Mouse (Mus musculus): ENCODE data around the gene Mtr.

Gene Mtr

DNA sequence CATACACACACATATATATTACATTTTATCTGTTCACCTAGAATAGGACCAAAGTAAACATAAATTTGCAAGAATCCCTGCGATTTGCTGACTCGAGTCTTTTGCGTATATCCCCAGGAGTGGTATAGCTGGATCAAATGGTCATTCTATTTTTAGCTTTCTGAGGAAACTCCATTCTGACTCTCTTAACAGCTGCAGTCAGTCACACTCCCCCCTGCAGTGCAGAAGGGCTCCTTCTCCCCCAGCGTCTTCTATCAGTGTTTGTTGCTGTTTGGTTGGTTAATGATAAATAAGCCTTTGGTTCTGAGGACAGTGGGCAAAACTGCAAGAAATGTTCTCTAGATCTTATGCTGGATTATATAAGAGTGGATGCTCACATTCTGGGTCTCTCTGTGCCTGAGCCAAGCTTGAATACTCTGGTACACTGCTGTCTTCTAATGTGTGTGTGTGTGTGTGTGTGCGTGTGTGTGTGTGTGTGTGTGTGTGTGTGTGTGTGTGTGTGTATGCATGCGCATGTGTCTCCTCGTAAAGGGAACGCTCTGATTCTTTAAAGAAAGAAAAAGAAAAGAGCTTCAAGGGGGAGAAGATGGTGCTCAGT lies 92.4 kb downstream of the Mtr start:
- no peaks in the 10 kb centered on the region for H3K36me3 ChIP-seq (ENCODE audit: insufficient read depth, low read length)
- H3K4me1 ChIP-seq (replicated peaks; ENCODE audit: low read depth, low read length), result peaks cover 34% of the 10 kb centered on the region
- peaks cover 3% of the 10 kb centered on the region; the same call in 1 of the 2 replicates for H3K9me3 ChIP-seq (ENCODE audit: low read length)
- no peak overlapping the region for H3K4me3 ChIP-seq (replicated peaks; ENCODE audit: low read length)
- 0 out of 2 replicates have a peak, but pooled peaks cover 2% of the 10 kb centered on the region for H3K27me3 ChIP-seq (ENCODE audit: insufficient read depth, low read length)
- TF ChIP-seq CTCF (conservative IDR thresholded peaks at IDR 0.05; ENCODE audit: low read length) (no peak), POU5F1 (IDR thresholded peaks at IDR 0.05; ENCODE audit: borderline replicate concordance, low read length) (no peak), NANOG (IDR thresholded peaks at IDR 0.05; ENCODE audit: borderline replicate concordance, low read length) (no peak)

DNA sequence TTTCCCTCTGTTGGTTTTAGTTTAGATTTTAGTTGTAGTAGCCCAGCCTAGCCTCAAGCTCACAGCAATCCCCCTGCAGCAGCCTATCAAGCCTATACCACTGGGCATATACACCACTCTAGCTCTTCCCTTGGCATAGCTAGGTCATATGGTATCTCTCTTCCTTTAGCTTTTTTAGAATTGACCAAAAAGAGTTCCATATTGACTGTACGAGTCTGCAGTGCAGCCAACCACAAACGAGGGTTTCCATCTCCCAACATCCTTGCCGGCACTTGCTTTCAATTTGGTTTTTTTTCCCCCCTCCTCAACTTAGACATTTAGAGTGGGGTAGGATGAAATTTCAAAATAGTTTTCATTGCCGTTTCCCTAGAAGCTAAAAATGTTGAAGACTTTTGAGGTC lies 95.5 kb downstream of the Mtr start:
- Histone ChIP-seq H3K36me3 (ENCODE audit: insufficient read depth, low read length) (no peaks in the 10 kb centered on the region), H3K27me3 (ENCODE audit: insufficient read depth, low read length) (0 out of 2 replicates have a peak, but pooled peaks cover 3% of the 10 kb centered on the region), H3K4me3 (replicated peaks; ENCODE audit: low read length) (no peak overlapping the region), H3K9me3 (ENCODE audit: low read length) (peaks cover 3% of the 10 kb centered on the region; the same call in 1 of the 2 replicates), H3K4me1 (replicated peaks; ENCODE audit: low read depth, low read length) (peaks cover 34% of the 10 kb centered on the region)
- no peak for TF ChIP-seq NANOG (IDR thresholded peaks at IDR 0.05; ENCODE audit: borderline replicate concordance, low read length)
- no peak for TF ChIP-seq CTCF (conservative IDR thresholded peaks at IDR 0.05; ENCODE audit: low read length)
- TF ChIP-seq POU5F1 (IDR thresholded peaks at IDR 0.05; ENCODE audit: borderline replicate concordance, low read length), result no peak

DNA sequence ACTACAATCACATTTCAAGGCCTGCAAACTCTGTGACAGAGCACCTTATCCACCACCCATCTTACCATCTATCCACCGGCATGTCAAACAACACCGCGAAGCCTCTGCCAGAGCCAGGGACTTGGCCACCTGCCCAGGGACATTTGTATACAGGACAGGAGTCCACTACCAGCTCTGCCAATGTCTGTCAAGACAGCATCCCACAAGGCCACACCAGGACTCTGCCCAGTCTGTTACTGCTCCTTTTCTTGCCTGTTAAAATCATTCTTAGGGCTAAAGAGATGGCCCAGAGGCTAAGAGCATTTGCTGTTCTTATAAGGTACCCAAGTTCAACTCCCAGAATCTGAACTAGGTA lies 97.8 kb downstream of the Mtr start:
- peaks cover 3% of the 10 kb centered on the region; the same call in 1 of the 2 replicates for H3K9me3 ChIP-seq (ENCODE audit: low read length)
- H3K36me3 ChIP-seq (ENCODE audit: insufficient read depth, low read length), result no peaks in the 10 kb centered on the region
- peaks cover 26% of the 10 kb centered on the region for H3K4me1 ChIP-seq (replicated peaks; ENCODE audit: low read depth, low read length)
- no peak overlapping the region for H3K4me3 ChIP-seq (replicated peaks; ENCODE audit: low read length)
- TF ChIP-seq NANOG (IDR thresholded peaks at IDR 0.05; ENCODE audit: borderline replicate concordance, low read length), result no peak
- TF ChIP-seq CTCF (conservative IDR thresholded peaks at IDR 0.05; ENCODE audit: low read length), result no peak
- TF ChIP-seq POU5F1 (IDR thresholded peaks at IDR 0.05; ENCODE audit: borderline replicate concordance, low read length), result no peak
- 0 out of 2 replicates have a peak, but pooled peaks cover 3% of the 10 kb centered on the region for H3K27me3 ChIP-seq (ENCODE audit: insufficient read depth, low read length)

DNA sequence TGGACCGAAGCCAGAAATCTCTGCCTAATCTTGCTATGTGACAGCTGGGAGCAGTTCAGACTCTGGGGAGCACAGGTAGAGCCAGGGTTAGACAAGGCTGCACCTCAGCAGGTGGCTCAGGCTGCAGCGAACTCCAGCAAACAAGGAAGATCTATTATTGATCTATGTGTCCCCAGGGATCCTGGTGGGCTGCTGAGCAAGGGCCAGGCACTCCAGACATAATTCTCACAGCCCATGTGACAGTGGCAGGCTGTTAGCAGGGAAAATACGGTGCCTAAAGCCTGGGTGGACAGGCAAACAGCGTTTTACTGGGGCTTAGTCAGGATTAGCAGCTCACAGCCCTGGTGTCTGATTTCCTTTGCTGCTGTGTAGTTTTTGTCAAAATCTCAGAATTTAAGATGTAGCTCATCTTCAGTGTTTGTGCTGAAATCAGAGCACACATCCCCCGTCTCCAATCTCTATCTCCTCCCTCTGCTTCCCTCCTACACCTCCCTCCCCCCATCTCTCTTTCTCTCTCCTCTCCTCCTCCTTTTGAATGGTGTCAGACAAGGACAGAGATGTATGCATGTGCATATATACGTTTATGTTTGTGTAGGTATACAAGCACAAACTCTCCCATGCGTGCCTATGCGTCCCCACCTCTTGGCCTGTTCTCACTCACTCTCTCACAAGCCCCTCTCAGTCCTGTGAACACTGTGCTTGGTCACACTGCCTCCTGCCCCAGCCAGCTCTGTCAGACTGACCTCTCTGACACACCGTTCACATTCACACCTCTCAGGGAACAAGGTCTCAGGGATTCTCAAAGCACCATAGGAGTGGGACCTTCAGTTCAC lies 98.4 kb downstream of the Mtr start:
- Histone ChIP-seq H3K4me3 (replicated peaks; ENCODE audit: low read length) (no peak overlapping the region), H3K9me3 (ENCODE audit: low read length) (peaks cover 3% of the 10 kb centered on the region; the same call in 1 of the 2 replicates), H3K27me3 (ENCODE audit: insufficient read depth, low read length) (0 out of 2 replicates have a peak, but pooled peaks cover 3% of the 10 kb centered on the region), H3K36me3 (ENCODE audit: insufficient read depth, low read length) (no peaks in the 10 kb centered on the region), H3K4me1 (replicated peaks; ENCODE audit: low read depth, low read length) (peaks cover 21% of the 10 kb centered on the region)
- TF ChIP-seq CTCF (conservative IDR thresholded peaks at IDR 0.05; ENCODE audit: low read length) (no peak), NANOG (IDR thresholded peaks at IDR 0.05; ENCODE audit: borderline replicate concordance, low read length) (no peak), POU5F1 (IDR thresholded peaks at IDR 0.05; ENCODE audit: borderline replicate concordance, low read length) (no peak)

DNA sequence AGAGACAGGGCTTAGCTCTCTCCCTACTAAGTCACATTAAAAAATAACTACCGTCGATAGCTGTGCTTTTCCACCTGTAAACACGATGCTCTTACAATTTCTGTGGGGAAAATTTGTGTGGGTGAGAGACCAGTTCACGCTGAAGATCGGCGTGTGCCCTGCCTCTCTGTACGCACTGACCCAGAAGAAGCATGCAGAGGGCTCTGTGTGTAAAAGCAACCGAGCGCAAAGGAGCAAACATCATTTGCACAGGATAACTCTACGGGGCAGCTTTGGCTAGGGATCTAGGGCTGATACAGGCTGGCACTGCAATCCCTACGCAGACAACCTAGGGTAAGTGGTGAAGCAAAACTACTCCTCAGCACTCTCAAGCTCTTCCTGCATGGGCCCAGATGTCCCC lies 104.0 kb downstream of the Mtr start:
- Histone ChIP-seq H3K9me3 (ENCODE audit: low read length) (peaks cover 42% of the 10 kb centered on the region), H3K27me3 (ENCODE audit: insufficient read depth, low read length) (no peaks in the 10 kb centered on the region), H3K4me3 (replicated peaks; ENCODE audit: low read length) (no peak overlapping the region), H3K36me3 (ENCODE audit: insufficient read depth, low read length) (0 out of 2 replicates have a peak, but pooled peaks cover 4% of the 10 kb centered on the region), H3K4me1 (replicated peaks; ENCODE audit: low read depth, low read length) (peaks cover 13% of the 10 kb centered on the region)
- TF ChIP-seq NANOG (IDR thresholded peaks at IDR 0.05; ENCODE audit: borderline replicate concordance, low read length), result no peak
- no peak for TF ChIP-seq CTCF (conservative IDR thresholded peaks at IDR 0.05; ENCODE audit: low read length)
- no peak for TF ChIP-seq POU5F1 (IDR thresholded peaks at IDR 0.05; ENCODE audit: borderline replicate concordance, low read length)

DNA sequence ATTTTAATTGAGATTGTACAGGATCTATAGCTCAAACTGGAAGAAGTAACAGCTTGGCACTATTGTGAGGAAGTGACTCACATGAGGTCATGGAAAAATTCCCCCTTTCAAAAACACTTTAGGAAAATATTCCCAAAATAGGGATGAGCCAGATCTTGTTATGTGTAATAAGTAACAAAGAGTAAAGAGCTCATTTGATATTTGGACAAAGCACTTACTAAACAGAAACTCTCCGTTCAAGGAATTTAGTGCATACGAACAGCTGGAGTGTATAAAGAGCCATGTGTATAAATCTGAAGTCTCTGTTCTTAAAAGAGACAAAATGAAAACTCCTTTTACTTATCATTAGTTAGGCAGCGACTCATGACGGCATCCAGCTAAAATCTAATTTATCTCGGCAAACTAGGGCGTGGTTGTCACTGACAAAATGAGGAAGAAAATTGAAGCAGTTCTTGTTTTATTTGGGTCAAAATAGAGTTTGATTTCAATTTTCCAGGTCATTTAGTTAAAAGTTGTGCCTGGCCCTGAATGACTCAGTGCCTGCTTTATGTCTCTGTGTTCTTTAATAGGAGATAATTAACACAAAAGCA lies 110.9 kb downstream of the Mtr start:
- peaks cover 31% of the 10 kb centered on the region for H3K9me3 ChIP-seq (ENCODE audit: low read length)
- peaks cover 10% of the 10 kb centered on the region; the same call in 1 of the 2 replicates for H3K4me1 ChIP-seq (replicated peaks; ENCODE audit: low read depth, low read length)
- no peak for TF ChIP-seq NANOG (IDR thresholded peaks at IDR 0.05; ENCODE audit: borderline replicate concordance, low read length)
- no peak for TF ChIP-seq CTCF (conservative IDR thresholded peaks at IDR 0.05; ENCODE audit: low read length)
- no peak for TF ChIP-seq POU5F1 (IDR thresholded peaks at IDR 0.05; ENCODE audit: borderline replicate concordance, low read length)
- no peak overlapping the region for H3K4me3 ChIP-seq (replicated peaks; ENCODE audit: low read length)
- H3K36me3 ChIP-seq (ENCODE audit: insufficient read depth, low read length), result 0 out of 2 replicates have a peak, but pooled peaks cover 4% of the 10 kb centered on the region
- H3K27me3 ChIP-seq (ENCODE audit: insufficient read depth, low read length), result no peaks in the 10 kb centered on the region

DNA sequence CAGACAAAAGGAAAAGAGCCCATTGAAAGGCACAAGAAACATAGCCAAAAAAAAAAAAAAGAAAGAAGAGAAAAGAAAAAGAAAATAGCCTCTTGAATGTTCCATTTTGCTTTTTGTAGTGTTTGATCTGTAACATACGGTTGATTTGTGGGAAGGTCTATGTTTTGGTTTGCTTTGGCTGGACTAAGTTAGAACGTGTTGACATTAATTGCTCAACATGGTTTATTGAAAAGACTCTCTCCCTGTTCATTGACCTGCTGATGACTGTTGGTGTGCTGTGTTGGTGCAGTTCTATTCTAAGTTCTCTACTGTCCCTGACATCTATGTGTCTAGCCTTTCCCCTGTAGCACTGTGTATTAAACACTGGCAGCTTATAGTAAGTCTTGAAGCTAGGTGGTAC lies 111.5 kb downstream of the Mtr start:
- Histone ChIP-seq H3K4me3 (replicated peaks; ENCODE audit: low read length) (no peak overlapping the region), H3K4me1 (replicated peaks; ENCODE audit: low read depth, low read length) (peaks cover 10% of the 10 kb centered on the region; the same call in 1 of the 2 replicates), H3K9me3 (ENCODE audit: low read length) (peaks cover 25% of the 10 kb centered on the region), H3K27me3 (ENCODE audit: insufficient read depth, low read length) (no peaks in the 10 kb centered on the region), H3K36me3 (ENCODE audit: insufficient read depth, low read length) (0 out of 2 replicates have a peak, but pooled peaks cover 4% of the 10 kb centered on the region)
- TF ChIP-seq CTCF (conservative IDR thresholded peaks at IDR 0.05; ENCODE audit: low read length), result no peak
- no peak for TF ChIP-seq NANOG (IDR thresholded peaks at IDR 0.05; ENCODE audit: borderline replicate concordance, low read length)
- TF ChIP-seq POU5F1 (IDR thresholded peaks at IDR 0.05; ENCODE audit: borderline replicate concordance, low read length), result no peak

DNA sequence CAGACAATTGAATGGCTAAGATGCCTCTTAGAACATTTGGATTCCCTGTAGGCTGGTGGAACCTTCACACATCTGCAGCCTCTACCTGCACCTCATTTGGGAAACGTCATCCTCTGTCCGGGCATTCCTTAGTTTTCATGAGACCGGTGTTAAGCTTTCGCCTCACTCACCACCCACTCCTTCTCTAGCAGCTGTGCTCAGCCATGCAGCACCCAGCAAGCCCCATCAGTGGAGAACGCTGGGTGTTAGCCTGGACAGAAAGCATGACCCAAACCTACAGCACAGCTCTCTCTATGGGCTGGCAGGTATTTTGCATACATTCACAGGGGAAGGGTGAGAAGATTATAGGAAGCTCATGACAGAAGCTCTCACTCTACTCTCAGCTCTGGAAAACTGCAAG lies 114.6 kb downstream of the Mtr start:
- Histone ChIP-seq H3K9me3 (ENCODE audit: low read length) (no peaks in the 10 kb centered on the region), H3K4me1 (replicated peaks; ENCODE audit: low read depth, low read length) (peaks cover 8% of the 10 kb centered on the region; the same call in 1 of the 2 replicates), H3K27me3 (ENCODE audit: insufficient read depth, low read length) (no peaks in the 10 kb centered on the region), H3K4me3 (replicated peaks; ENCODE audit: low read length) (no peak overlapping the region), H3K36me3 (ENCODE audit: insufficient read depth, low read length) (no peaks in the 10 kb centered on the region)
- TF ChIP-seq NANOG (IDR thresholded peaks at IDR 0.05; ENCODE audit: borderline replicate concordance, low read length) (no peak), POU5F1 (IDR thresholded peaks at IDR 0.05; ENCODE audit: borderline replicate concordance, low read length) (no peak), CTCF (conservative IDR thresholded peaks at IDR 0.05; ENCODE audit: low read length) (no peak)
